Mouse (Mus musculus) liver, postnatal 0 days (tissue): ENCODE results near the gene Med12l. TPM values are rescaled to one million over a fixed set of nuclear protein-coding genes. Genes with fewer than 3 reads are reported as not detected.
A peak's percentile ranks its signal among the peaks of the same experiment; 100 is the strongest.

Experiments
- ATAC-seq: fragments of 200-750 bp; cut with Nextera tagmentation; 2 replicates; pipeline ENCODE4 v1.8.0; 2017; ENCODE audit warnings: mild to moderate bottlenecking, moderate library complexity
- DNase-seq: peaks from one replicate; pipeline ENCODE4 v3.0.0-alpha.2; 2016
- H3K27ac ChIP-seq: fragments of 300-500 bp; sonication (generic); 2 replicates; pipeline ENCODE4 v1.5.1; 2014; ENCODE audit warnings: antibody characterized with exemption, moderate library complexity, mild to moderate bottlenecking, low read depth
- H3K27me3 ChIP-seq: fragments of 300-500 bp; sonication (generic); 2 replicates; pipeline ENCODE4 v1.6.1; 2014; ENCODE audit warnings: low read length, control low read depth, mixed read lengths; ENCODE audit not compliant: insufficient read depth
- H3K36me3 ChIP-seq: fragments of 300-500 bp; sonication (generic); replicated peaks from 2 replicates; pipeline ENCODE4 v1.6.1; 2014; ENCODE audit warnings: mild to moderate bottlenecking, control low read depth, low read length, moderate library complexity, mixed read lengths; ENCODE audit not compliant: insufficient read depth
- H3K4me1 ChIP-seq: fragments of 300-500 bp; sonication (generic); 2 replicates; pipeline ENCODE4 v1.6.1; 2014; ENCODE audit warnings: antibody characterized with exemption, mild to moderate bottlenecking, control low read depth; ENCODE audit not compliant: insufficient read depth
- H3K4me2 ChIP-seq: fragments of 300-500 bp; sonication (generic); 2 replicates; pipeline ENCODE4 v1.6.1; 2014; ENCODE audit warnings: low read depth, mild to moderate bottlenecking, low read length, moderate library complexity, mixed read lengths
- H3K4me3 ChIP-seq: fragments of 300-500 bp; sonication (generic); 2 replicates; pipeline ENCODE4 v1.5.1; 2014; ENCODE audit warnings: low read depth, low read length
- H3K9ac ChIP-seq: fragments of 300-500 bp; sonication (generic); replicated peaks from 2 replicates; pipeline ENCODE4 v1.6.1; 2014; ENCODE audit warnings: mild to moderate bottlenecking, moderate library complexity
- H3K9me3 ChIP-seq: fragments of 300-500 bp; sonication (generic); 2 replicates; pipeline ENCODE4 v1.6.1; 2016; ENCODE audit warnings: mild to moderate bottlenecking, control low read depth, low read length, mixed read lengths
- CTCF ChIP-seq: sonication (generic); IDR thresholded peaks from 2 replicates; pipeline ENCODE4 v1.5.1; 2016; ENCODE audit warnings: antibody characterized with exemption, low read depth
- EP300 ChIP-seq: IDR thresholded peaks from 2 replicates; pipeline ENCODE4 v1.6.1; 2016; ENCODE audit warnings: antibody characterized with exemption, low read depth, mild to moderate bottlenecking
- WGBS: fragments of 180-500 bp; shearing (Covaris S2); extraction: QIAGEN DNeasy Blood & Tissue Kit; methylation state at CpG from one replicate; pipeline ENCODE4 v1.1.7; 2014; ENCODE audit not compliant: insufficient replicate concordance; 5-methylcytosine and 5-hydroxymethylcytosine counted together
- polyA plus RNA-seq: library from polyadenylated mRNA; unstranded; fragments of >200 nt; fragmentation: Nextera tagmentation; extraction: Ambion mirVana; gene quantifications from 2 replicates; pipeline ENCODE4 v1.2.1, GENCODE M21; 2015

Gene Med12l
- polyA plus RNA-seq, 1 experiment from 2014 or later = 0.67 TPM

DNA sequence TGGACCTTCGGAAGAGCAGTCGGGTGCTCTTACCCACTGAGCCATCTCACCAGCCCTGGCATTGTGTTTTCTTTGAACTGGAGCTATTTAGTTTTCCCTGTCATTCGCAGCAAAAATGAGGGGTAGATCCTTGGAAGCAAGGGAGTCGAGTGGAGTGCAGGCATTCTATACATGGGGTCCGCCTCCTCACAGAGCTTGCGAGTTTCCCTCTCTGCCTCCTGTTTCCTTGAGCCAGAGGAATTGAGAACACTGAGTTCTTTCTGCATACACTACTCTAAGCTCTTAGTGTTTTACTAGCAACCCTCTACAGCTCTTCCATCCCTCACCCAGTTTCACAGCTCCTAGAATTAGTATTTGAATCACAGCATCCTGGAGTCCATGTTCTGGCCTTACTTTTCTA lies 149.8 kb downstream of the Med12l start:
- 83% methylated on average over 6 of the region's 6 CpGs for WGBS
- H3K4me1 ChIP-seq = 0 out of 2 replicates have a peak, but pooled peaks cover 2% of the 10 kb centered on the region
- TF ChIP-seq CTCF = no peak
- H3K4me3 ChIP-seq = no peak overlapping the region
- H3K27me3 ChIP-seq = no peaks in the 10 kb centered on the region
- no peak for DNase-seq
- no peak for ATAC-seq
- H3K27ac ChIP-seq = no peak overlapping the region
- H3K36me3 ChIP-seq = no peaks in the 10 kb centered on the region
- no peaks in the 10 kb centered on the region for H3K9me3 ChIP-seq
- no peak overlapping the region for H3K4me2 ChIP-seq
- H3K9ac ChIP-seq = no peak overlapping the region

DNA sequence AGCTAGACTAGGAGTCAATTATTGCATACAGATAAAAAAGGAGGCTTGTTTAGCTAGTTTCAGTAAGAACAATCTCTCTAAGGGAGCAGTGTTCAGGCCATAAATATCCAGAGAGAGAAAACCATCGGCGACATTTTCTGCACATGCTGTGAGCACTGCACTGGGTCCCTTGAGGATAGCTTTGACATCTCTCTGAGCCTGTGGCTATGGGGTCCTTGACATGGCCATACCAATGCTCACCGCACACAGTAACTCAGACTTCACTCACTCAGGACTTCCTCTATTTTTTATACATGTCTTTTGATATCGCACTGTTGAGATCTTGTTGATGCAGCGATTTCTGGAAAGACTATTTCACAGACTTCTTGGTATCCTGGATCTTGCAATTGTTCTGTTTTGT lies 151.4 kb downstream of the Med12l start:
- TF ChIP-seq CTCF = no peak
- no peak for TF ChIP-seq EP300
- Histone ChIP-seq H3K36me3 (no peaks in the 10 kb centered on the region), H3K4me1 (no peaks in the 10 kb centered on the region), H3K27me3 (no peaks in the 10 kb centered on the region), H3K9ac (no peak overlapping the region), H3K4me2 (no peak overlapping the region), H3K9me3 (no peaks in the 10 kb centered on the region), H3K4me3 (no peak overlapping the region), H3K27ac (no peak overlapping the region)
- 78% methylated on average over 5 of the region's 5 CpGs for WGBS
- ATAC-seq = no peak
- DNase-seq = no peak

- Histone ChIP-seq H3K4me1 (no peaks in the 10 kb centered on the region), H3K4me3 (no peak overlapping the region), H3K27ac (no peak overlapping the region), H3K36me3 (no peaks in the 10 kb centered on the region), H3K4me2 (no peak overlapping the region), H3K9me3 (no peaks in the 10 kb centered on the region), H3K9ac (no peak overlapping the region), H3K27me3 (no peaks in the 10 kb centered on the region)
- DNase-seq = no peak
- 51% methylated on average over 1 of the region's 1 CpGs for WGBS
- no peak for ATAC-seq
- no peak for TF ChIP-seq CTCF
- TF ChIP-seq EP300 = no peak
Observed at GRCm38 (mm10) chr3:59160465-59160864, 154.8 kb downstream of the Med12l start.

GRCm38 (mm10) chr3:59167417-59168054 lies 161.9 kb downstream of the Med12l start:
- H3K36me3 ChIP-seq = no peaks in the 10 kb centered on the region
- H3K9me3 ChIP-seq = no peaks in the 10 kb centered on the region
- H3K27me3 ChIP-seq = no peaks in the 10 kb centered on the region
- H3K4me2 ChIP-seq = no peak overlapping the region
- 72% methylated on average over 2 of the region's 2 CpGs for WGBS
- no peak overlapping the region for H3K27ac ChIP-seq
- TF ChIP-seq CTCF (no peak), EP300 (no peak)
- DNase-seq (no peak), ATAC-seq (no peak)
- H3K4me3 ChIP-seq = no peak overlapping the region
- H3K4me1 ChIP-seq = no peaks in the 10 kb centered on the region
- no peak overlapping the region for H3K9ac ChIP-seq

DNA sequence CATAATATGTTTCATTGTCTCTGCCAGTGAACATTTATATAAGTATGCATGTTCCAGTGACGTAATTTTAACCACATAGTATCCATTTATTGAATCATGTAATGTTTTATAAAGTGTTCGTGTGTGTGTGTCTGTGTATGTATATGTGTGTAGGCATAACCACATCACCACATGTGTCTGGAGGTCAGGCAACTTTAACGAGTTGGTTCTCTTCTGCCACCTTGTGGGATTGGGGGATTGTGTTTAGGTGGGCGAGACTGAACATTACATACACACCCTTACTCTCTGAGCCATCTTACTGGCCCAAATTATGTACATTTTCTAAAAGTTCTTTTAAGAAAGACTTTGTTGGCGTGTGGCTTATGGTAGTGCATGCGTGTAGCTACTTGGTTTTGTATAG lies 162.9 kb downstream of the Med12l start:
- H3K4me3 ChIP-seq = no peak overlapping the region
- no peak overlapping the region for H3K27ac ChIP-seq
- no peak overlapping the region for H3K9ac ChIP-seq
- ATAC-seq = peak; percentile 44; the same call in 1 of the 2 replicates
- H3K9me3 ChIP-seq = no peaks in the 10 kb centered on the region
- H3K4me2 ChIP-seq = no peak overlapping the region
- no peak for DNase-seq
- H3K4me1 ChIP-seq = no peaks in the 10 kb centered on the region
- H3K36me3 ChIP-seq = no peaks in the 10 kb centered on the region
- H3K27me3 ChIP-seq = no peaks in the 10 kb centered on the region
- 65% methylated on average over 6 of the region's 6 CpGs for WGBS
- TF ChIP-seq CTCF (peak; percentile 53), EP300 (no peak)

- DNase-seq = no peak
- Histone ChIP-seq H3K4me1 (no peaks in the 10 kb centered on the region), H3K9ac (no peak overlapping the region), H3K27ac (no peak overlapping the region), H3K36me3 (no peaks in the 10 kb centered on the region), H3K4me3 (no peak overlapping the region), H3K9me3 (no peaks in the 10 kb centered on the region), H3K27me3 (no peaks in the 10 kb centered on the region), H3K4me2 (no peak overlapping the region)
- 72% methylated on average over 4 of the region's 4 CpGs for WGBS
- no peak for ATAC-seq
- TF ChIP-seq EP300 (no peak), CTCF (peak; percentile 46)
Observed at GRCm38 (mm10) chr3:59169215-59169614, 163.6 kb downstream of the Med12l start.
